Mouse (Mus musculus) embryonic facial prominence, embryonic 12.5 days (tissue): ENCODE results near the gene Olfr2. TPM values are rescaled to one million over a fixed set of nuclear protein-coding genes. Genes with fewer than 3 reads are reported as not detected.
"Not testable (repeated sequence)": the region's sequence is repeated elsewhere in the genome, so short reads cannot be mapped to it uniquely, and the experiment has no call there.

Experiments
- ATAC-seq: fragments of 200-750 bp; cut with Nextera tagmentation; 2 replicates; pipeline ENCODE4 v1.8.0; 2017; ENCODE audit not compliant: insufficient number of reproducible peaks, insufficient read depth, low FRiP score, low TSS enrichment
- H3K27ac ChIP-seq: fragments of 300-500 bp; sonication (generic); 2 replicates; pipeline ENCODE4 v1.5.1; 2016; ENCODE audit warnings: mild to moderate bottlenecking
- H3K27me3 ChIP-seq: fragments of 300-500 bp; sonication (generic); 2 replicates; pipeline ENCODE4 v1.6.1; 2016; ENCODE audit warnings: mild to moderate bottlenecking, moderate library complexity
- H3K36me3 ChIP-seq: fragments of 300-500 bp; sonication (generic); 2 replicates; pipeline ENCODE4 v1.6.1; 2016; ENCODE audit warnings: mild to moderate bottlenecking
- H3K4me1 ChIP-seq: fragments of 300-500 bp; sonication (generic); 2 replicates; pipeline ENCODE4 v1.6.1; 2016
- H3K4me2 ChIP-seq: fragments of 300-500 bp; sonication (generic); replicated peaks from 2 replicates; pipeline ENCODE4 v1.6.1; 2016; ENCODE audit warnings: mild to moderate bottlenecking, moderate library complexity
- H3K4me3 ChIP-seq: fragments of 300-500 bp; sonication (generic); 2 replicates; pipeline ENCODE4 v1.5.1; 2016; ENCODE audit warnings: mild to moderate bottlenecking
- H3K9ac ChIP-seq: fragments of 300-500 bp; sonication (generic); 2 replicates; pipeline ENCODE4 v1.6.1; 2016; ENCODE audit warnings: mild to moderate bottlenecking, moderate library complexity
- H3K9me3 ChIP-seq: fragments of 300-500 bp; sonication (generic); 2 replicates; pipeline ENCODE4 v1.6.1; 2016; ENCODE audit warnings: mild to moderate bottlenecking, moderate library complexity
- WGBS: fragments of 180-500 bp; shearing (Covaris S2); methylation state at CpG from one replicate; pipeline ENCODE4 v1.1.7; 2016; 5-methylcytosine and 5-hydroxymethylcytosine counted together
- polyA plus RNA-seq: library from polyadenylated mRNA; unstranded; fragments of >200 nt; fragmentation: Nextera tagmentation; extraction: Ambion mirVana; gene quantifications from 2 replicates; pipeline ENCODE4 v1.2.1, GENCODE M21; 2016

Olfr2 gene
- not detected in 2 replicates for polyA plus RNA-seq

GRCm38 (mm10) chr7:107005972-107006371, at the start of gene Olfr2:
Gene Olfr2 (minus strand): TSS chr7:107006072.
- Histone ChIP-seq H3K36me3 (no peaks in the 10 kb centered on the region), H3K4me1 (no peaks in the 10 kb centered on the region), H3K27ac (no peak within 1 kb of the TSS), H3K9me3 (no peaks in the 10 kb centered on the region), H3K9ac (no peak within 1 kb of the TSS), H3K4me3 (no peak within 1 kb of the TSS), H3K27me3 (no peaks in the 10 kb centered on the region), H3K4me2 (no peak within 1 kb of the TSS)
- no peak for ATAC-seq
- 55% methylated on average over 1 of the region's 1 CpGs for WGBS

- Histone ChIP-seq H3K36me3 (no peaks in the 10 kb centered on the region), H3K9ac (no peak overlapping the region), H3K4me2 (no peak overlapping the region), H3K4me3 (no peak overlapping the region), H3K27ac (no peak overlapping the region), H3K4me1 (no peaks in the 10 kb centered on the region), H3K27me3 (no peaks in the 10 kb centered on the region), H3K9me3 (no peaks in the 10 kb centered on the region)
- 56% methylated on average over 3 of the region's 3 CpGs for WGBS
- ATAC-seq, result no peak
These were observed 41.7 kb upstream of the Olfr2 start for GRCm38 (mm10) chr7:107047578-107047977.

- WGBS, result 7% methylated on average over 5 of the region's 5 CpGs
- no peak overlapping the region for H3K27ac ChIP-seq
- H3K9ac ChIP-seq, result no peak overlapping the region
- no peak overlapping the region for H3K4me3 ChIP-seq
- no peaks in the 10 kb centered on the region for H3K27me3 ChIP-seq
- no peaks in the 10 kb centered on the region for H3K9me3 ChIP-seq
- no peaks in the 10 kb centered on the region for H3K36me3 ChIP-seq
- no peak overlapping the region for H3K4me2 ChIP-seq
- no peak for ATAC-seq
- H3K4me1 ChIP-seq, result no peaks in the 10 kb centered on the region
These were observed 40.0 kb upstream of the Olfr2 start for GRCm38 (mm10) chr7:107045833-107046232.

- no peak for ATAC-seq
- H3K4me2 ChIP-seq, result no peak overlapping the region
- no peak overlapping the region for H3K4me3 ChIP-seq
- 81% methylated on average over 1 of the region's 1 CpGs for WGBS
- H3K27ac ChIP-seq, result no peak overlapping the region
- H3K27me3 ChIP-seq, result no peaks in the 10 kb centered on the region
- H3K9me3 ChIP-seq, result no peaks in the 10 kb centered on the region
- H3K9ac ChIP-seq, result no peak overlapping the region
- no peaks in the 10 kb centered on the region for H3K4me1 ChIP-seq
- no peaks in the 10 kb centered on the region for H3K36me3 ChIP-seq
These were observed 38.5 kb upstream of the Olfr2 start for GRCm38 (mm10) chr7:107044407-107044806.

GRCm38 (mm10) chr7:107043136-107043535, 37.3 kb upstream of the Olfr2 start:
- no peaks in the 10 kb centered on the region for H3K36me3 ChIP-seq
- no peak for ATAC-seq
- WGBS, result 89% methylated on average over 3 of the region's 3 CpGs

GRCm38 (mm10) chr7:107039934-107040563, 34.2 kb upstream of the Olfr2 start:
- Histone ChIP-seq H3K9me3 (no peaks in the 10 kb centered on the region), H3K4me1 (no peaks in the 10 kb centered on the region), H3K4me3 (no peak overlapping the region), H3K36me3 (no peaks in the 10 kb centered on the region), H3K4me2 (no peak overlapping the region), H3K9ac (no peak overlapping the region), H3K27ac (no peak overlapping the region), H3K27me3 (no peaks in the 10 kb centered on the region)
- WGBS, result 72% methylated on average over 2 of the region's 2 CpGs
- no peak for ATAC-seq

More at GRCm38 (mm10) chr7:107043136-107043535, 37.3 kb upstream of the Olfr2 start:
- Histone ChIP-seq H3K4me2 (no peak overlapping the region), H3K4me3 (no peak overlapping the region), H3K27ac (no peak overlapping the region), H3K4me1 (no peaks in the 10 kb centered on the region), H3K9ac (no peak overlapping the region), H3K9me3 (no peaks in the 10 kb centered on the region), H3K27me3 (no peaks in the 10 kb centered on the region)

- WGBS, result 91% methylated on average over 1 of the region's 1 CpGs
- Histone ChIP-seq H3K9me3 (no peaks in the 10 kb centered on the region), H3K4me3 (no peak within 1 kb of the TSS), H3K36me3 (no peaks in the 10 kb centered on the region), H3K9ac (no peak within 1 kb of the TSS), H3K4me1 (no peaks in the 10 kb centered on the region), H3K27ac (no peak within 1 kb of the TSS), H3K4me2 (no peak within 1 kb of the TSS), H3K27me3 (no peaks in the 10 kb centered on the region)
- ATAC-seq, result no peak
These were observed 25.0 kb upstream of the Olfr2 start, which contains the start of gene Olfr713 for GRCm38 (mm10) chr7:107030874-107031273. Gene Olfr713 (plus strand): TSS chr7:107031174.

- ATAC-seq, result no peak
- H3K27me3 ChIP-seq, result no peaks in the 10 kb centered on the region
- no peaks in the 10 kb centered on the region for H3K4me1 ChIP-seq
- WGBS, result 66% methylated on average over 3 of the region's 3 CpGs
- H3K9ac ChIP-seq, result no peak overlapping the region
- H3K27ac ChIP-seq, result no peak overlapping the region
- H3K36me3 ChIP-seq, result no peaks in the 10 kb centered on the region
- no peak overlapping the region for H3K4me3 ChIP-seq
- no peaks in the 10 kb centered on the region for H3K9me3 ChIP-seq
- H3K4me2 ChIP-seq, result no peak overlapping the region
These were observed 1.7 kb downstream of the Olfr2 start for GRCm38 (mm10) chr7:107004169-107004568.

- H3K4me3 ChIP-seq, result no peak overlapping the region
These were observed 5.1 kb downstream of the Olfr2 start for GRCm38 (mm10) chr7:107000798-107001197.

GRCm38 (mm10) chr7:106985236-106985635, 20.6 kb downstream of the Olfr2 start:
- no peaks in the 10 kb centered on the region for H3K4me1 ChIP-seq
- H3K36me3 ChIP-seq, result no peaks in the 10 kb centered on the region
- H3K4me3 ChIP-seq, result no peak overlapping the region
- no peaks in the 10 kb centered on the region for H3K27me3 ChIP-seq
- no peak for ATAC-seq
- no peak overlapping the region for H3K27ac ChIP-seq
- H3K9ac ChIP-seq, result no peak overlapping the region
- WGBS, result 87% methylated on average over 3 of the region's 3 CpGs
- no peak overlapping the region for H3K4me2 ChIP-seq
- no peaks in the 10 kb centered on the region for H3K9me3 ChIP-seq

More at GRCm38 (mm10) chr7:107000798-107001197, 5.1 kb downstream of the Olfr2 start:
- H3K4me2 ChIP-seq, result no peak overlapping the region
- H3K27me3 ChIP-seq, result no peaks in the 10 kb centered on the region
- H3K36me3 ChIP-seq, result no peaks in the 10 kb centered on the region
- 90% methylated on average over 7 of the region's 7 CpGs for WGBS
- H3K27ac ChIP-seq, result no peak overlapping the region
- H3K9ac ChIP-seq, result no peak overlapping the region
- H3K9me3 ChIP-seq, result no peaks in the 10 kb centered on the region
- no peaks in the 10 kb centered on the region for H3K4me1 ChIP-seq
- ATAC-seq, result no peak

- Histone ChIP-seq H3K36me3 (no peaks in the 10 kb centered on the region), H3K4me1 (no peaks in the 10 kb centered on the region), H3K4me3 (no peak within 1 kb of the TSS), H3K27ac (no peak within 1 kb of the TSS), H3K9me3 (no peaks in the 10 kb centered on the region), H3K27me3 (no peaks in the 10 kb centered on the region), H3K9ac (no peak within 1 kb of the TSS), H3K4me2 (no peak within 1 kb of the TSS)
- ATAC-seq, result no peak
- WGBS, result 73% methylated on average over 1 of the region's 1 CpGs
These were observed 30.5 kb downstream of the Olfr2 start, which contains the start of gene Olfr711 for GRCm38 (mm10) chr7:106975353-106975752. Gene Olfr711 (minus strand): TSS chr7:106975453.

- ATAC-seq, H3K27ac ChIP-seq, H3K9me3 ChIP-seq, H3K36me3 ChIP-seq, H3K4me2 ChIP-seq, H3K4me1 ChIP-seq, H3K9ac ChIP-seq, H3K27me3 ChIP-seq, H3K4me3 ChIP-seq: not testable (repeated sequence)
These were observed 38.4 kb downstream of the Olfr2 start for GRCm38 (mm10) chr7:106967503-106967902.
